Mouse (Mus musculus): ENCODE measurements around the gene Exoc6b. TPM values are rescaled to one million over a fixed set of nuclear protein-coding genes. Genes with fewer than 3 reads are reported as not detected.

Gene Exoc6b
- total RNA-seq, 2 experiments from 2014 or later = 41.8 to 44.0 TPM

GRCm38 (mm10) chr6:84585686-84586300, 483.5 kb downstream of the Exoc6b start:
- DNase-seq = no peak

GRCm38 (mm10) chr6:84584783-84585685, 484.3 kb downstream of the Exoc6b start:
- peak in 1 of 2 experiments; percentile 40 for DNase-seq

- DNase-seq = no peak
Observed at GRCm38 (mm10) chr6:84583841-84584782, 485.2 kb downstream of the Exoc6b start.

GRCm38 (mm10) chr6:84583371-84583770, 485.9 kb downstream of the Exoc6b start:
- peak; percentile 90 to 93 for DNase-seq

DNA sequence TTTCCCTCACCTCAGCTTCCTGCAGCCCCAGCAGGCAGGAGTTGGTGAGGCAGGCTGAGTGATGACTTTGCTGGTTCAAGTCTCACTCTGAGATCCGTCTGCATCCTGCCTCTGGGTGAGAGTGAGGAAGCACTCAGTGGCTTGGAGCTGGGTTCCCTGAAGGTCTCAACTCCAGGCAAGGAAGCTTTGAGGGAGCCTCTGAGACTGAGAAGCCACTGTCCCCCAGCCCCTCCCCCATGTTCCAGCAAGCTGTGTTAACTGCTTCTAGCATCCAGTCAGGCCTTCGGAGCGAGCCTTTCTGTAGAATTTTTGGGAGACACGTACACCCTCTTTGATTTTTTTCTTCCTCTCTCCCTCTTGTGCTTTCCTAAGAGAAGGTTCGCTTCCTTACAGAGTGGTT, 486.5 kb downstream of the Exoc6b start:
- no peak for DNase-seq

DNA sequence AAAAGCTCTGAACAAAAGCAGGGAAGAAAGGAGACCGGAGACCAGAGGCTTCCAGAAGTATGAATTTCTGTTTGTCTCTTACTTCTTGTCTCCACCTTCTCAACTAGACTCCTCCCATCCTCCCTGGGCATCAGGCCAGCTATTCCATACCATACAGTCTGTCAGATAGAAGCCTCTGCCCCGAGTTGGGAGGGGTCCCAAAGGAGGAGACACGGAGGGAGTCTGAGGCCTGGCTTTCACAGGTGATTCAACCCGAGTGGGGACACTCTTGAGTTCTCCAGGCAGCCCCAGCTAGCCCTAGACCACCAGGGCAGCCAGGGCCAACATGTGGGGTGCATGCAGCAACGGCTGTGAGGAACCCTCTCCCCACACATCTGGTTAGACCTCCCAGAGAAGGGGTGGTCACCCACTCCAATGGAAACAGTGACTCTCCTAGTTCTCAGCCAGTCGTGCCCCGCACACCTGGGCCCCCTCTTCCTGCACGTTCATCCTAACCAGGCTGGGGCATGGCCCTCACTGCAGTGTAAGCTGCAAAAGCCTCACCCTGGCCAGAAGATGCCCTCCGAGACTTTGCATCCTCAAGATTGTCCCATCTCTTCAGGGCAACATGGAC, 487.4 kb downstream of the Exoc6b start:
- no peak for DNase-seq

GRCm38 (mm10) chr6:84580979-84581832, 488.1 kb downstream of the Exoc6b start:
- DNase-seq = peak in 1 of 2 experiments; percentile 59

DNA sequence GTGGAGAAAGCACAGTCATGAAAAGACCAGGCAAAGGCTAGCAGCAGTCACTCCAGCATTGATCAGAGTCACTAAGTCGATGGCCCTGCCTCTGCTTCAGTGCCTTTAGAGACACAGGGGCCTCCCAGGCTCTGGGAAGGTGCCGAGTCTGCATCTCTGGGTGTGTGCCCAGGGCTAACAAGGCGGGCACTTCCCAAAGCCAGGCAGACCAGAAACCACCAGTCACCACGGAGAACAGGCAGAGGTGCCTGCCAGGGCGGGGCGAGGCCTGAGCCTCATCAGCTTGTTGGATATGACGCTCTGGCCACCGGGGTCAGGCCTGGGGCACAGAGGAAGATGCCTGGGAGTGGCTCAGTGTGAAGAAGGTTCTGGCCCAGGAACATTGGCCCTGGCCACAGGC, 489.8 kb downstream of the Exoc6b start:
- DNase-seq = no peak

DNA sequence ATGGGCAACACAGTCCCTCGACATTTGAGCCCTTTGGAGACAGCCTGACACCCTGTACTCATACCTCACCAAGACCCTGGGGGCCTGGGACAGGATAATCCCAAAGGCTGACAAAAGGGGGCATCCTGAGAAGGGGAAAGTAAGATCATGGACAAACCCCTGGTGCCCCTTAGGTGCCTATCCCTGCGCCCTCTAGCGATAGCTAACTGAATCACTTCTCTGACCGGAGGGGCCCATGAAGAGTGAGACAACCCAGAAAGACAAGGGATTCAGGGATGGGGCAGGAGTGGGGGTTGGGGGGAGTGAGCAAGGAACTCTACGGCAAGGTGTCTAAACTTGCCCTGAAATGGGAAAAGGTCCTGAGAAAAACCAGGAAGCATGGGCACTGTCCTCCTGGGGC, 490.4 kb downstream of the Exoc6b start:
- peak in 1 of 2 experiments; percentile 59 for DNase-seq

DNA sequence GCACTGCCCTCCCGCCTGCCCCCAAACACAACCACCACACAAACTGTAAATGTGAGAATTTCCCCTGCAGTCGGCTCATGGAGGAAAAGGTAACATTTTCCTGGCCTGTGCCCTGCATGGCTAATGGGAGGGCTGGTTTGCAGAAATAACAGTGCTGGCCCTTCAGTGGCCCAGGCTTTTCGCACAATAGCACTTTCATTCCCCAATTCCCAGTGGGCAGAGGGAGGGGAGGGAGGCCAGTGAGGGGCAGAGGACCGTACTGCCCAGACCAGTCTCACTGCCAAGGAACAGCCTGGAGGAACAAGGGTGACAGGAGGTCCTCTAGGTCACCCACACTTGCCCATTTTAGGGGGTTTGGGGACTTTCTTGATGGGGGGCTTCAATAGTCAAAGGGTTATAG, 491.4 kb downstream of the Exoc6b start:
- DNase-seq = no peak

DNA sequence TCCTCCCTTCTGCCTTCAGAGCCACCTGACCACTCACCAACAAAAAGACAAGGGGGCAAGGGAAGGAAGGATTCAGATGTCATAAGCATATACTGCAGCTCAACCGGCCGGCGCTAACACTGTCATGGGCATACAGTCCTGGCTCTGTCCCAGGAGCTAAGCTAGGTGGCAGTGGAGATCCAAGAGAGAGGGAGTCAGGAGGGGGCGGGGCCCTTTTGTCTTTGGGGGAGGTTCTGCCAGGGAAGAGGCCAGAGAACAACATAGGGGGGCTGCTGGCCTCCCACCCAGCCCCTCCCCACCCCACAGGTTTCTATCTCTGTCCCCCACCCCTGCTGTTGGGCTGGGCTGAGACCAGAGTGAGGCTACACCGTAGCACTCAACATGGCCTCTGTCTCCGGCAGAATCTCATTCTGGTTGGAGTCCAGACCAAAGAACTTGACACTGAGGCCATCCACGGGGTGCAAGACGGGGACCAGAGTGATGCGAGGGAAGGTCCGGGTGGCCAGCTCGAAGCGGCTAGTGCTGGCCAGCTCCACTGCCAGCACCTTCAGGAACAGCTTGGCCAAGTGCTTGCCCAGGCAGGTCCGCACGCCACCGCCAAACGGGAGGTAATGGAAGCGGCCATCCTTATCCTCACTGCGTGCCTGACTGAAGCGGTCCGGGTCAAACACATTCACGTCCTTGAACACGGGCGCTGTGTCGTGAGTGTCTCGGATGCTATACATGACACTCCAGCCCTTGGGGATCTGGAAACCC, 495.2 kb downstream of the Exoc6b start:
- peak; percentile 62 to 71 for DNase-seq

DNA sequence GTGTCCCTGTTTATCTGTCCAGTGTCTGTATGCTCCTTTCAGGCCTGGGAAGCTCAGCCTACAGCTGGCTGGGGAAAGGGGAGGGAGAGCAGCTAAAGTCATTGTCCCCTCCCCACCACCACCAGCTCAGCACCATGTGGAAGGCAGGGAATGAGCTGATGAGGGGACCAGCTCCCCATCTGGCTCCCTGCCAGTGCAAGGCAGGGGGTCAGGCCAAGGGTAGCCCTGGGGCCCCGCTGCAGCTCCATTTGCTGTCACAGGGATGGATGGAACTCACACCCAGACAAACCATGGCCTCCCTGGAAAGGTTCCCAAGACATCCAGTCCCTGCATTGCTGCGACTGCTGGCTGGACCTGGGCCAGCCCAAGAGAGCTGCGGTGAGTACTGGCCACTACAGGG, 499.3 kb downstream of the Exoc6b start:
- no peak for DNase-seq

DNA sequence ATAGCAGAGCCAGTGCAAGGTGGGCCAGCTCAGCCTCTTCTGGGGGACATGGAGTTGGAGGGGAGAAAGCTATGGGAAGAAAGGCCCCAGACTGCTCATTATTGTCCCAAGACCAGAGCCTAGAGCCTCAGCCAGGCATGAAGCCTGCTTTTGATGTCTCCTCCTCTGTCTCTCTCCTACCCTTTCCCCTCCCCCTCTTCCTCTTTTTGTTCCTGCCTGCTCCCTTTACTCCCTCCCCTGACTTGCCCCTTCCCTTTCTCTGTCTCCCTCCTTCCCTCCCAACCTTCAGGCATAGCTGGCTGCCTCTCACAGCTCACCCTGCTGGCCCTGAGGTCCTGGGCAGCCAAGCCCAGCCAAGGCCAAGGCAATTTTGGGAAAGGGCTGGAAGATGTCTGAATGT, 499.7 kb downstream of the Exoc6b start:
- no peak for DNase-seq

DNA sequence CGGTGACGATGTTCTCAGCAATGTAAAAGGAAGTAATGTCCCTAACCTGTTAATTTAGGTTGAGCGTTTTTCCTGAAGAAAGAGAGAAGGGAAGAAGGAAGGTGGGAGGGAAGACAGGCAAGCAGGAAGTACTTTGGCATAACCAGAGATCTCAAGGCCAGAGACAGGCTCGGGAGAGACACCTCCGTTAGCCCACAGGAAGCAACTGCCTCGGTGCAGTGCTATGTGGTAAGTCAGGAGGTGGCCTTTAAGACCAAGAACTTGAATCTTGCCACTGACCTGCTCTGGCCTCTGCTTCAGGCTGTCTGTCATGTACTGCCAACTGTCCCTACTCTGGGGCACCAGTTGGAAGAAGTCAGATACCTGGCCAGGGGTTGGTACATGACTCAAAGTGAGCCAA, 500.4 kb downstream of the Exoc6b start:
- no peak for DNase-seq

Other genes starting within 250 kb of the Exoc6b start
- 10 to 100 TPM; 57.5 to 85.7 TPM for gene Spr, start 68.3 kb upstream of the Exoc6b start, total RNA-seq (2021)
- not detected for gene Emx1, start 117.9 kb upstream of the Exoc6b start, total RNA-seq (2021)